Mouse (Mus musculus): ENCODE measurements around the gene Cdc34. TPM values are rescaled to one million over a fixed set of nuclear protein-coding genes. Genes with fewer than 3 reads are reported as not detected.

Cdc34 gene
- polyA plus RNA-seq, 1 experiment from 2014 or later = 92.9 TPM

- Histone ChIP-seq H3K9me3 (ENCODE audit: low read depth, low read length) (no peaks in the 10 kb centered on the region), H3K9ac (peak within 1 kb of the TSS; percentile 94), H3K4me2 (peak within 1 kb of the TSS; percentile 77), H3K4me3 (ENCODE audit: low read depth, low read length) (peak within 1 kb of the TSS; percentile 81), H3K36me3 (ENCODE audit: insufficient read depth) (peaks cover 32% of the 10 kb centered on the region), H3K27ac (ENCODE audit: low read depth) (peak within 1 kb of the TSS; percentile 88), H3K27me3 (ENCODE audit: insufficient read depth, low read length) (no peaks in the 10 kb centered on the region), H3K4me1 (ENCODE audit: insufficient read depth) (peaks cover 9% of the 10 kb centered on the region)
- peak; percentile 95 for ATAC-seq (ENCODE audit: insufficient read depth)
- peak; percentile 74 for TF ChIP-seq CTCF (IDR thresholded peaks at IDR 0.05; ENCODE audit: low read depth)
- under 1% methylated on average over 65 of the region's 65 CpGs for WGBS
- DNase-seq = peak; percentile 100
These were observed 22.3 kb downstream of the Cdc34 start, which contains the start of gene Bsg for GRCm38 (mm10) chr10:79704065-79704969. Gene Bsg, plus strand, starts transcription at chr10:79704491.

- H3K4me1 ChIP-seq (ENCODE audit: insufficient read depth) = peaks cover 9% of the 10 kb centered on the region
- WGBS = 2% methylated on average over 10 of the region's 10 CpGs
- no peak for TF ChIP-seq CTCF (IDR thresholded peaks at IDR 0.05; ENCODE audit: low read depth)
- H3K27ac ChIP-seq (ENCODE audit: low read depth) = peak overlapping the region; percentile 88
- no peak for DNase-seq
- H3K4me3 ChIP-seq (ENCODE audit: low read depth, low read length) = peak overlapping the region; percentile 81
- peak overlapping the region; percentile 94 for H3K9ac ChIP-seq
- H3K4me2 ChIP-seq = peak overlapping the region; percentile 77
- ATAC-seq (ENCODE audit: insufficient read depth) = no peak
- H3K27me3 ChIP-seq (ENCODE audit: insufficient read depth, low read length) = no peaks in the 10 kb centered on the region
- peaks cover 38% of the 10 kb centered on the region for H3K36me3 ChIP-seq (ENCODE audit: insufficient read depth)
- no peaks in the 10 kb centered on the region for H3K9me3 ChIP-seq (ENCODE audit: low read depth, low read length)
These were observed 23.0 kb downstream of the Cdc34 start for GRCm38 (mm10) chr10:79704970-79705360.

GRCm38 (mm10) chr10:79705951-79706350 lies 24.0 kb downstream of the Cdc34 start:
- 67% methylated on average over 5 of the region's 5 CpGs for WGBS
- H3K9me3 ChIP-seq (ENCODE audit: low read depth, low read length) = no peaks in the 10 kb centered on the region
- peaks cover 48% of the 10 kb centered on the region for H3K36me3 ChIP-seq (ENCODE audit: insufficient read depth)
- H3K4me2 ChIP-seq = peak overlapping the region; percentile 77
- DNase-seq = no peak
- no peak for TF ChIP-seq CTCF (IDR thresholded peaks at IDR 0.05; ENCODE audit: low read depth)
- peak overlapping the region; percentile 94 for H3K9ac ChIP-seq
- no peak for ATAC-seq (ENCODE audit: insufficient read depth)
- peaks cover 8% of the 10 kb centered on the region for H3K4me1 ChIP-seq (ENCODE audit: insufficient read depth)
- H3K4me3 ChIP-seq (ENCODE audit: low read depth, low read length) = peak overlapping the region; percentile 81
- peak overlapping the region; percentile 30; the same call in 1 of the 2 replicates for H3K27ac ChIP-seq (ENCODE audit: low read depth)
- H3K27me3 ChIP-seq (ENCODE audit: insufficient read depth, low read length) = no peaks in the 10 kb centered on the region

- H3K4me3 ChIP-seq (ENCODE audit: low read depth, low read length) = peak overlapping the region; percentile 81
- peak overlapping the region; percentile 94 for H3K9ac ChIP-seq
- WGBS = 73% methylated on average over 5 of the region's 5 CpGs
These were observed 24.6 kb downstream of the Cdc34 start for GRCm38 (mm10) chr10:79706406-79707094.

GRCm38 (mm10) chr10:79707162-79707561 lies 25.2 kb downstream of the Cdc34 start:
- peaks cover 60% of the 10 kb centered on the region for H3K36me3 ChIP-seq (ENCODE audit: insufficient read depth)
- DNase-seq = no peak
- H3K9me3 ChIP-seq (ENCODE audit: low read depth, low read length) = no peaks in the 10 kb centered on the region
- H3K27ac ChIP-seq (ENCODE audit: low read depth) = no peak overlapping the region
- H3K4me2 ChIP-seq = peak overlapping the region; percentile 77
- no peak for ATAC-seq (ENCODE audit: insufficient read depth)
- H3K4me3 ChIP-seq (ENCODE audit: low read depth, low read length) = peak overlapping the region; percentile 81; the same call in 1 of the 2 replicates
- H3K4me1 ChIP-seq (ENCODE audit: insufficient read depth) = peaks cover 6% of the 10 kb centered on the region
- TF ChIP-seq CTCF (IDR thresholded peaks at IDR 0.05; ENCODE audit: low read depth) = no peak
- H3K9ac ChIP-seq = no peak overlapping the region
- 75% methylated on average over 1 of the region's 1 CpGs for WGBS
- H3K27me3 ChIP-seq (ENCODE audit: insufficient read depth, low read length) = no peaks in the 10 kb centered on the region

More at GRCm38 (mm10) chr10:79706406-79707094, 24.6 kb downstream of the Cdc34 start:
- ATAC-seq (ENCODE audit: insufficient read depth) (no peak), DNase-seq (no peak)
- Histone ChIP-seq H3K9me3 (ENCODE audit: low read depth, low read length) (no peaks in the 10 kb centered on the region), H3K36me3 (ENCODE audit: insufficient read depth) (peaks cover 54% of the 10 kb centered on the region), H3K27me3 (ENCODE audit: insufficient read depth, low read length) (no peaks in the 10 kb centered on the region), H3K27ac (ENCODE audit: low read depth) (no peak overlapping the region; the same call in 1 of the 2 replicates), H3K4me2 (peak overlapping the region; percentile 77), H3K4me1 (ENCODE audit: insufficient read depth) (peaks cover 6% of the 10 kb centered on the region)
- no peak for TF ChIP-seq CTCF (IDR thresholded peaks at IDR 0.05; ENCODE audit: low read depth)

- H3K27me3 ChIP-seq (ENCODE audit: insufficient read depth, low read length) = no peaks in the 10 kb centered on the region
- H3K4me3 ChIP-seq (ENCODE audit: low read depth, low read length) = no peak overlapping the region
- 47% methylated on average over 4 of the region's 4 CpGs for WGBS
- peak overlapping the region; percentile 77 for H3K4me2 ChIP-seq
- H3K9ac ChIP-seq = no peak overlapping the region
- no peak for ATAC-seq (ENCODE audit: insufficient read depth)
- peaks cover 6% of the 10 kb centered on the region for H3K4me1 ChIP-seq (ENCODE audit: insufficient read depth)
- no peak for DNase-seq
- H3K9me3 ChIP-seq (ENCODE audit: low read depth, low read length) = no peaks in the 10 kb centered on the region
- no peak overlapping the region for H3K27ac ChIP-seq (ENCODE audit: low read depth)
- no peak for TF ChIP-seq CTCF (IDR thresholded peaks at IDR 0.05; ENCODE audit: low read depth)
- H3K36me3 ChIP-seq (ENCODE audit: insufficient read depth) = peaks cover 62% of the 10 kb centered on the region
These were observed 25.8 kb downstream of the Cdc34 start for GRCm38 (mm10) chr10:79707759-79708158.

- Histone ChIP-seq H3K9ac (no peak overlapping the region), H3K4me3 (ENCODE audit: low read depth, low read length) (no peak overlapping the region)
- WGBS = 83% methylated on average over 21 of the region's 21 CpGs
These were observed 26.7 kb downstream of the Cdc34 start for GRCm38 (mm10) chr10:79708668-79709067.

More at GRCm38 (mm10) chr10:79708668-79709067, 26.7 kb downstream of the Cdc34 start:
- no peak for ATAC-seq (ENCODE audit: insufficient read depth)
- TF ChIP-seq CTCF (IDR thresholded peaks at IDR 0.05; ENCODE audit: low read depth) = no peak
- Histone ChIP-seq H3K27me3 (ENCODE audit: insufficient read depth, low read length) (no peaks in the 10 kb centered on the region), H3K9me3 (ENCODE audit: low read depth, low read length) (no peaks in the 10 kb centered on the region), H3K27ac (ENCODE audit: low read depth) (no peak overlapping the region), H3K36me3 (ENCODE audit: insufficient read depth) (peaks cover 62% of the 10 kb centered on the region), H3K4me2 (0 out of 2 replicates have a peak overlapping the region, but pooled peaks have one; percentile 1), H3K4me1 (ENCODE audit: insufficient read depth) (peaks cover 6% of the 10 kb centered on the region)
- no peak for DNase-seq
